Mouse (Mus musculus) ES-Bruce4 (cell line): Measurements from ENCODE around the gene Exph5.

Experiments used
- CTCF ChIP-seq: IDR thresholded peaks from one replicate; pipeline ENCODE4 v1.8.1; 2011; ENCODE audit warnings: low read depth, low read length
- POLR2A ChIP-seq: IDR thresholded peaks from one replicate; pipeline ENCODE4 v1.8.1; 2011; ENCODE audit warnings: low read length; ENCODE audit not compliant: insufficient read depth

- TF ChIP-seq CTCF, result no peak
- no peak for TF ChIP-seq POLR2A
Observed at GRCm38 (mm10) chr9:53389109-53389508, 87.6 kb downstream of the Exph5 start.
